Mouse (Mus musculus) erythroid progenitor cell, adult 5-6 weeks (primary cell): ENCODE measurements around the gene Gm4985. TPM values are rescaled to one million over a fixed set of nuclear protein-coding genes. Genes with fewer than 3 reads are reported as not detected.
"Not testable (repeated sequence)": the region's sequence is repeated elsewhere in the genome, so short reads cannot be mapped to it uniquely, and the experiment has no call there.

Experiments
- ATAC-seq: replicated peaks from 2 replicates; pipeline ENCODE4 v1.8.0; 2016; ENCODE audit warnings: moderate number of reproducible peaks, mild to moderate bottlenecking, moderate TSS enrichment, inconsistent platforms; ENCODE audit not compliant: poor library complexity, low FRiP score, severe bottlenecking
- total RNA-seq, 2 experiments: library from RNA; stranded (forward) in 1 of 2; stranded (reverse) in 1 of 2; fragments of 150-400 nt in 1 of 2; fragments of 186-747, 209-891 nt in 1 of 2; gene quantifications; 2 replicates each; pipeline versions ENCODE4 v1.2.3 to v1.2.4; 2015 to 2017; ENCODE audit warnings: low replicate concordance in 2 of 2

Gm4985 gene
- not detected in 2 replicates for total RNA-seq (2015; ENCODE audit: low replicate concordance)
- total RNA-seq (2017; ENCODE audit: low replicate concordance): not detected in 2 replicates

- not testable (repeated sequence) for ATAC-seq
These were observed at the start of gene Gm4985 for GRCm38 (mm10) chrX:23958834-23959233. TSS of gene Gm4985 (minus strand) at chrX:23958934.

DNA sequence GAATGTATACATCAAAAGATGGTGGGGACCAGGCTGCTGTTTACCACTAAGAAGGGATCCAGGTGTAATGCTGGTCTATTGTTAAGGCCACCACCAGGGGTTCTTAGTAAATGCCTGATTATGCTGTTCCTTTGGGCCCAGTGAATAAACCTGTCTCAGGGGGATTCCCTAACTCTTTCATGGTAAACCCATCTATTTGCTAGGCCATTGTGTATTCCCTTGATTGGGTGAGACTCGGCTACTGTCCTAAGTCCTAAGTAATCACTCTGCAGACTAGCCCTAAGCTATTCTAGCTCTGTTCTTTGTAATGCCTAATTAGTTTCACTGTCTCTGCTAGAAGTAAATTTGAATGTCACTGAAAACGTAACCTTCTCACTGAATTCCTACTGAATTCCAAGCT, 4.6 kb downstream of the Gm4985 start:
- no peak for ATAC-seq

Other genes with a start within 250 kb of the Gm4985 start
- gene Gm4907, start 76.4 kb downstream of the Gm4985 start, total RNA-seq (2015; ENCODE audit: low replicate concordance): not detected in 2 replicates
- gene Gm4907, start 76.4 kb downstream of the Gm4985 start, total RNA-seq (2017; ENCODE audit: low replicate concordance): 0.90 TPM in 1 of 2 replicates, not detected in the other